Mouse (Mus musculus): ENCODE results near the gene Tnfrsf17. TPM values are rescaled to one million over a fixed set of nuclear protein-coding genes. Genes with fewer than 3 reads are reported as not detected.

Gene Tnfrsf17
- total and polyA plus RNA-seq, 3 experiments: not detected

- H3K27ac ChIP-seq (ENCODE audit: control insufficient read depth, low read depth, low read length): peak overlapping the region; percentile 39
- DNase-seq (ENCODE audit: low read depth, low spot score): peak; percentile 54
Measured at GRCm38 (mm10) chr16:11369642-11370041, 56.0 kb downstream of the Tnfrsf17 start.

More at GRCm38 (mm10) chr16:11369642-11370041, 56.0 kb downstream of the Tnfrsf17 start:
- Histone ChIP-seq H3K9me3 (replicated peaks; ENCODE audit: insufficient read depth, low read length) (no peaks in the 10 kb centered on the region), H3K4me1 (ENCODE audit: control insufficient read depth in 1 of 2, insufficient read depth in 2 of 2, low read length in 2 of 2) (peaks cover 4 to 20% of the 10 kb centered on the region in 2 experiments), H3K4me3 (ENCODE audit: control insufficient read depth in 1 of 2, insufficient read depth in 1 of 2, low read depth in 2 of 2, low read length in 2 of 2) (no peak overlapping the region), H3K27me3 (ENCODE audit: control insufficient read depth in 1 of 2, insufficient read depth in 2 of 2, low read length in 2 of 2) (no peaks in the 10 kb centered on the region), H3K79me2 (ENCODE audit: control insufficient read depth, insufficient read depth, low read length, poor library complexity) (no peaks in the 10 kb centered on the region), H3K9ac (ENCODE audit: control insufficient read depth, low read depth, low read length, poor library complexity, severe bottlenecking) (no peak overlapping the region), H3K36me3 (ENCODE audit: control insufficient read depth in 1 of 2, insufficient read depth in 2 of 2, low read length in 2 of 2) (peaks cover 0 to 13% of the 10 kb centered on the region in 2 experiments; a peak in 2 of 4 replicates)
- TF ChIP-seq ETS1 (IDR thresholded peaks at IDR 0.05; ENCODE audit: low read depth, low read length) (peak; percentile 59), TCF12 (IDR thresholded peaks at IDR 0.05; ENCODE audit: low read depth, low read length) (peak; percentile 32; the same call in 1 of the 2 replicates), GABPA (IDR thresholded peaks at IDR 0.05; ENCODE audit: low read depth, low read length) (no peak), GATA1 (IDR thresholded peaks at IDR 0.05; ENCODE audit: low read depth, low read length) (peak; percentile 72), POLR2AphosphoS2 (IDR thresholded peaks at IDR 0.05; ENCODE audit: low read length) (no peak), POLR2AphosphoS5 (IDR thresholded peaks at IDR 0.05; ENCODE audit: borderline replicate concordance, low read depth, low read length) (no peak), EP300 (IDR thresholded peaks at IDR 0.05; ENCODE audit: low read depth in 1 of 2, low read length in 2 of 2) (peak; percentile 24 to 51; a peak in 3 of 4 replicates)

Other genes starting within 250 kb of the Tnfrsf17 start
- 25.7 and 27.2 TPM in 2 replicates for gene Litaf, start 247.7 kb upstream of the Tnfrsf17 start, total RNA-seq (2012; rRNA removed)
- 10 to 100 TPM in 1 of 2 experiments, not detected in 1; 50.1 TPM for gene Litaf, start 247.7 kb upstream of the Tnfrsf17 start, polyA plus RNA-seq (2012; ENCODE audit: insufficient read depth in 1 of 2, insufficient read length in 2 of 2, low read depth in 1 of 2, low replicate concordance in 2 of 2, missing spikeins in 1 of 2)
- 19.7 and 24.9 TPM in 2 replicates for gene Txndc11, start 179.2 kb upstream of the Tnfrsf17 start, total RNA-seq (2012; rRNA removed)
- gene Txndc11, start 179.2 kb upstream of the Tnfrsf17 start, polyA plus RNA-seq (2012; ENCODE audit: insufficient read depth in 1 of 2, insufficient read length in 2 of 2, low read depth in 1 of 2, low replicate concordance in 2 of 2, missing spikeins in 1 of 2): 10 to 100 TPM in 1 of 2 experiments, not detected in 1; 33.7 TPM
- 40.9 and 48.7 TPM in 2 replicates for gene Zc3h7a, start 137.4 kb upstream of the Tnfrsf17 start, total RNA-seq (2012; rRNA removed)
- 100 to 1,000 TPM in 1 of 2 experiments, 10 to 100 TPM in 1; 77.4 to 202 TPM for gene Zc3h7a, start 137.4 kb upstream of the Tnfrsf17 start, polyA plus RNA-seq (2012; ENCODE audit: insufficient read depth in 1 of 2, insufficient read length in 2 of 2, low read depth in 1 of 2, low replicate concordance in 2 of 2, missing spikeins in 1 of 2)
- gene Rsl1d1, start 110.5 kb upstream of the Tnfrsf17 start, total RNA-seq (2012; rRNA removed): 191 and 232 TPM in 2 replicates
- gene Rsl1d1, start 110.5 kb upstream of the Tnfrsf17 start, polyA plus RNA-seq (2012; ENCODE audit: insufficient read depth in 1 of 2, insufficient read length in 2 of 2, low read depth in 1 of 2, low replicate concordance in 2 of 2, missing spikeins in 1 of 2): 1,000 to 10,000 TPM in 1 of 2 experiments, 100 to 1,000 TPM in 1; 228 to 1,181 TPM
- 84.4 and 89.6 TPM in 2 replicates for gene Gspt1, start 59.5 kb upstream of the Tnfrsf17 start, total RNA-seq (2012; rRNA removed)
- 100 to 1,000 TPM; 376 to 547 TPM for gene Gspt1, start 59.5 kb upstream of the Tnfrsf17 start, polyA plus RNA-seq (2012; ENCODE audit: insufficient read depth in 1 of 2, insufficient read length in 2 of 2, low read depth in 1 of 2, low replicate concordance in 2 of 2, missing spikeins in 1 of 2)
- gene Snx29, start 9.1 kb downstream of the Tnfrsf17 start, total RNA-seq (2012; rRNA removed): 0.42 and 0.73 TPM in 2 replicates
- gene Snx29, start 9.1 kb downstream of the Tnfrsf17 start, polyA plus RNA-seq (2012; ENCODE audit: insufficient read depth in 1 of 2, insufficient read length in 2 of 2, low read depth in 1 of 2, low replicate concordance in 2 of 2, missing spikeins in 1 of 2): under 1 TPM in 1 of 2 experiments, not detected in 1; 0.72 TPM

Data from MEL (cell line).